Mouse (Mus musculus) left cerebral cortex, adult 8-10 months (tissue): ENCODE data around the gene Myo1c. TPM values are rescaled to one million over a fixed set of nuclear protein-coding genes. Genes with fewer than 3 reads are reported as not detected.

ENCODE experiments used
- DNase-seq, 2 experiments: peaks; one replicate each; pipeline ENCODE4 v3.0.0; 2022; ENCODE audit warnings: low spot score in 2 of 2
- total RNA-seq, 4 experiments: library from RNA; stranded (reverse); gene quantifications; 2 replicates each; pipeline ENCODE4 v1.2.4; 2022

Gene Myo1c
- total RNA-seq, 4 experiments from 2014 or later: 18.2 to 27.0 (median 21.2) TPM

DNA sequence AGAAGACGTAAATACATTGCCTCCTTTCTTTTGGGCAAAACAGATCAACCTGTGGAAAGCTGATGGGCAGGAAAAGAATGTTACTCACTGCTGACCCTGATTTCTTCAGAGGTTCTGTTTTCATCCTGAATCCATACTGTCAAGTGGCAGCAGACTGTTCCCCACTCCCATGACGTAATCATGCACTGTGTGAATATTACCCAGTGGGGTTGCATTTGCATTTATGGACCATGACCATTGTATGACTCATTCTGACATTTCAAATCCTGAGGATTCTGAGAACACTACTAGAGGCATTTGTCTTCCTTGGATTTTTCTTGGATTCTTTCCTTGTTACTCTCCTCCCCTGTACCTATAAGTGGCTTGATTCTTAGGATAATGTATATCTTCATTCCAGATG, 53.4 kb downstream of the Myo1c start:
- no peak for DNase-seq

DNA sequence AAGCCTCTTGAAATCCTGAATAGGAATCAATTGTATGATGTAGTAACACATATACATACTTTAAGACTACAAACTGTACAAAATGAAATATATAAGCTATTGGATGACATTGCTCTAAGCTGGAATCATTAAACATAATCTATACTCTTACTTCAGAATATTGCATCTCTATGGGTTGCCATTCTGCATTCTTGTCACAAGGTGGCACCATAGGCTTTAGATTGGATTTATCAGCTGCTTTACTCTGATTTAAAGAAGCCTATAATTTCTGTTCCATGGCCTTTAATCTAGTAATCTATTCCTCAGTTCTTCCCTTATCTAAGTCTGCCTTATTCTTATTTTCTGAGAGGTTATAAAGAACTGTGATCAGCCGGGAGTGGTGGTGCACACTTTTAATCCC, 63.6 kb downstream of the Myo1c start:
- no peak for DNase-seq

DNA sequence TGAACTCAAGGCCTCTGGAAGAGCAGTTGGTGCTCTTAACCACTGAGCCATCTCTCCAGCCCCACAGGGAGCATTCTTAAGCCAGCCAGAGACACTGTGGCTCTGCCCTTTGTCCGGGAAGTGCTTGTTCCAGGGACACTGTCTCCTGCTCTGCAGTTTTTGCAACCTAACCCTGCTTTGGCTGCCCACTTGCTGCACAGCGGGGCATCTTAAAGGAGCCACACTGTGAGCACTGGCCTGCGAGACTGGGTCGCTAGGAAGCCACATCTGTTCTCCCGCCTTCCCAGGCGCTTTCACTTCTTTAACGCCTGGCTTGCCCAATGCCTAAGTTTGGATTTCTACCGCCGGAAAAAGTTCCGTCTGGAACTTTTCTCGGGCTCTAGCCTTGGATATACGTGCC, 65.3 kb downstream of the Myo1c start:
- no peak for DNase-seq

DNA sequence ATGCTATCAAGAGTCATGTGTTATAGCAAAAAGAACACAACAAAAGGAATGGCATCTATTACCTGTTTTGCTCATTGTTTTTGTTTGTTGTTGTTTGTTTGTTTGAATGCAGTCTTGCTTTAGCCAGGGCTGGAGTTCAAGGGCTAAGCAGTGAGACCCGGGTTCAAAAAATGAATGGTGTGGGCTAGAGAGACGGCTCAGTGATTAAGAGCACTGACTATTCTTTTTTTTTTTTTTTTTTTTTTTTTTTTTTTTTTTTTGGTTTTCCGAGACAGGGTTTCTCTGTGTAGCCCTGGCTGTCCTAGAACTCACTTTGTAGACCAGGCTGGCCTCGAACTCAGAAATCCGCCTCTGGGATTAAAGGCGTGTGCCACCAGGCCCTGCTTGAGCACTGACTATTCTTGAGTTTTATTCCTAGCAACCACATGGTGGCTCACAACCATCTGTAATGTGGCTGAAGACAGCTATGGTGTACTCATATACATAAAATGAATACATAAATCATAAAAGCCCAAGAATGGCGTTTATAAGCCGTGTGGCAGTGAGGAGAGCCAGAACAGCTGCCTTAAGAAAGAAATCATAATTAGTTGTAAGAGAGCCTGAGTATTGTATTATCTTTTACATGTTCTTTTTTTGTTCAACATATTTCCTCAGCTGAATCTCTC, 66.5 kb downstream of the Myo1c start:
- no peak for DNase-seq

DNA sequence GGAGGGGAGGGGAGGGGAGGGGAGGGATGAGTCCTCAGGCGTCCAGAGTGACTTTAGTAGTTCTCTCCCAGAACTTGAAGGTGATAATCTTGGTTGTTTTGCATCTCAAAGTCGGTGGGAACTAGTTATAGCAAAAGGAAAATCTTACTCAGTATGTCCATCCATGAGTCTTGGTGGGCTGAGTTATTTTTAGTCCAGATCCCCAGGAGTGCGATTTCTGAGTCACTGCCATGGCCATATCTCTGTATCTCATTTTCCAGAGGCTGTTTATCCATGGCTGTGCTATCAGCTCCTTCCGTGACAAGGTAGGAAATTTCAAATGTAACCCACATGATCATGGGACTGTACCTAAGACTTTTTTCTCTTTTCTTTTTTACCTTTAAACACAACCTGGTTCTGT, 72.0 kb downstream of the Myo1c start:
- DNase-seq: no peak

Other genes starting within 250 kb of the Myo1c start
- 10 to 100 TPM in 2 of 4 experiments, 1 to 10 TPM in 2; 8.5 to 17.8 (median 11.3) TPM for gene Serpinf1, start 227.8 kb upstream of the Myo1c start, total RNA-seq
- under 1 TPM in 3 of 4 experiments, not detected in 1; 0.27 to 0.84 (median 0.43) TPM for gene Serpinf2, start 210.9 kb upstream of the Myo1c start, total RNA-seq
- 10 to 100 TPM; 20.2 to 22.5 (median 22.0) TPM for gene Wdr81, start 195.8 kb upstream of the Myo1c start, total RNA-seq
- gene Tlcd2, start 188.8 kb upstream of the Myo1c start, total RNA-seq: under 1 TPM; 0.62 to 0.99 (median 0.82) TPM
- 100 to 1,000 TPM; 138 to 159 (median 149) TPM for gene Prpf8, start 163.7 kb upstream of the Myo1c start, total RNA-seq
- gene Rilp, start 140.4 kb upstream of the Myo1c start, total RNA-seq: 1 to 10 TPM; 1.7 to 2.4 (median 2.1) TPM
- gene Scarf1, start 137.0 kb upstream of the Myo1c start, total RNA-seq: 1 to 10 TPM; 1.6 to 1.9 (median 1.7) TPM
- gene Slc43a2, start 118.8 kb upstream of the Myo1c start, total RNA-seq: 10 to 100 TPM; 45.5 to 58.2 (median 52.2) TPM
- gene Pitpna, start 62.4 kb upstream of the Myo1c start, total RNA-seq: 100 to 1,000 TPM; 300 to 319 (median 307) TPM
- 10 to 100 TPM; 41.3 to 43.5 (median 42.5) TPM for gene Inpp5k, start 19.5 kb upstream of the Myo1c start, total RNA-seq
- 100 to 1,000 TPM; 108 to 117 (median 112) TPM for gene Crk, start 28.8 kb downstream of the Myo1c start, total RNA-seq
- 1,000 to 10,000 TPM; 1,072 to 1,190 (median 1,127) TPM for gene Ywhae, start 82.4 kb downstream of the Myo1c start, total RNA-seq
- gene Doc2b, start 145.5 kb downstream of the Myo1c start, total RNA-seq: 10 to 100 TPM; 21.7 to 32.6 (median 24.1) TPM